Mouse (Mus musculus) kidney, postnatal 0 days (tissue): ENCODE measurements around the gene Brd1. TPM values are rescaled to one million over a fixed set of nuclear protein-coding genes. Genes with fewer than 3 reads are reported as not detected.
"Not testable (repeated sequence)": the region's sequence is repeated elsewhere in the genome, so short reads cannot be mapped to it uniquely, and the experiment has no call there.

Source experiments
- ATAC-seq: fragments of 200-750 bp; cut with Nextera tagmentation; replicated peaks from 2 replicates; pipeline ENCODE4 v1.8.0; 2017; ENCODE audit warnings: low read depth, moderate number of reproducible peaks, moderate TSS enrichment, moderate library complexity; ENCODE audit not compliant: low FRiP score
- DNase-seq: peaks from one replicate; pipeline ENCODE4 v3.0.0-alpha.2; 2016; ENCODE audit warnings: low spot score
- H3K27ac ChIP-seq: fragments of 300-500 bp; sonication (generic); 2 replicates; pipeline ENCODE4 v1.5.1; 2014; ENCODE audit warnings: mild to moderate bottlenecking
- H3K27me3 ChIP-seq: fragments of 300-500 bp; sonication (generic); 2 replicates; pipeline ENCODE4 v1.6.1; 2014; ENCODE audit warnings: low read length, mixed read lengths; ENCODE audit not compliant: insufficient read depth
- H3K36me3 ChIP-seq: fragments of 300-500 bp; sonication (generic); 2 replicates; pipeline ENCODE4 v1.6.1; 2014; ENCODE audit warnings: low read length, mixed read lengths; ENCODE audit not compliant: insufficient read depth
- H3K4me1 ChIP-seq: fragments of 300-500 bp; sonication (generic); replicated peaks from 2 replicates; pipeline ENCODE4 v1.6.1; 2014; ENCODE audit warnings: antibody characterized with exemption, low read length, mixed read lengths; ENCODE audit not compliant: insufficient read depth
- H3K4me2 ChIP-seq: fragments of 300-500 bp; sonication (generic); 2 replicates; pipeline ENCODE4 v1.6.1; 2014; ENCODE audit warnings: mild to moderate bottlenecking, low read length, moderate library complexity, mixed read lengths
- H3K4me3 ChIP-seq: fragments of 300-500 bp; sonication (generic); replicated peaks from 2 replicates; pipeline ENCODE4 v1.5.1; 2014; ENCODE audit warnings: low read depth, low read length
- H3K9ac ChIP-seq: fragments of 300-500 bp; sonication (generic); 2 replicates; pipeline ENCODE4 v1.6.1; 2014; ENCODE audit warnings: low read depth, low read length
- H3K9me3 ChIP-seq: fragments of 300-500 bp; sonication (generic); replicated peaks from 2 replicates; pipeline ENCODE4 v1.6.1; 2016; ENCODE audit warnings: low read length, inconsistent platforms, mixed read lengths
- CTCF ChIP-seq: IDR thresholded peaks from 2 replicates; pipeline ENCODE4 v1.5.1; 2016; ENCODE audit warnings: antibody characterized with exemption, low read depth, mild to moderate bottlenecking, moderate library complexity
- WGBS: fragments of 180-500 bp; shearing (Covaris S2); extraction: QIAGEN DNeasy Blood & Tissue Kit; methylation state at CpG from one replicate; pipeline ENCODE4 v1.1.7; 2014; 5-methylcytosine and 5-hydroxymethylcytosine counted together
- polyA plus RNA-seq: library from polyadenylated mRNA; unstranded; fragments of >200 nt; fragmentation: Nextera tagmentation; extraction: Ambion mirVana; gene quantifications from 2 replicates; pipeline ENCODE4 v1.2.1, GENCODE M21; 2015

Brd1 gene
- polyA plus RNA-seq, 1 experiment from 2014 or later, result 16.9 TPM

GRCm38 (mm10) chr15:88754896-88755295, 20.9 kb upstream of the Brd1 start:
- Histone ChIP-seq H3K4me3 (no peak overlapping the region), H3K36me3 (0 out of 2 replicates have a peak, but pooled peaks cover 6% of the 10 kb centered on the region), H3K9ac (no peak overlapping the region), H3K4me1 (0 out of 2 replicates have a peak, but pooled peaks cover 6% of the 10 kb centered on the region), H3K9me3 (no peaks in the 10 kb centered on the region), H3K27ac (no peak overlapping the region), H3K4me2 (no peak overlapping the region), H3K27me3 (no peaks in the 10 kb centered on the region)
- DNase-seq, result no peak
- no peak for TF ChIP-seq CTCF
- no peak for ATAC-seq
- 94% methylated on average over 2 of the region's 2 CpGs for WGBS

GRCm38 (mm10) chr15:88752403-88752733, 18.3 kb upstream of the Brd1 start:
- no peak for TF ChIP-seq CTCF
- peak overlapping the region; percentile 82 for H3K9ac ChIP-seq
- H3K27ac ChIP-seq, result peak overlapping the region; percentile 94
- H3K4me3 ChIP-seq, result peak overlapping the region; percentile 86
- H3K9me3 ChIP-seq, result no peaks in the 10 kb centered on the region
- ATAC-seq, result no peak
- peak overlapping the region; percentile 83 for H3K4me2 ChIP-seq
- H3K36me3 ChIP-seq, result 0 out of 2 replicates have a peak, but pooled peaks cover 3% of the 10 kb centered on the region
- WGBS, result under 1% methylated on average over 8 of the region's 8 CpGs
- H3K4me1 ChIP-seq, result 0 out of 2 replicates have a peak, but pooled peaks cover 6% of the 10 kb centered on the region
- no peaks in the 10 kb centered on the region for H3K27me3 ChIP-seq
- no peak for DNase-seq

GRCm38 (mm10) chr15:88751564-88752402, 17.8 kb upstream of the Brd1 start, which contains the start of gene Zbed4:
Gene Zbed4 (plus strand): TSS chr15:88751660.
- DNase-seq (peak; percentile 54), ATAC-seq (no peak; the same call in none of the 2 replicates)
- H3K9me3 ChIP-seq, result no peaks in the 10 kb centered on the region
- H3K9ac ChIP-seq, result peak within 1 kb of the TSS; percentile 82
- 0 out of 2 replicates have a peak, but pooled peaks cover 6% of the 10 kb centered on the region for H3K4me1 ChIP-seq
- H3K27me3 ChIP-seq, result no peaks in the 10 kb centered on the region
- no peaks in the 10 kb centered on the region for H3K36me3 ChIP-seq
- no peak for TF ChIP-seq CTCF
- H3K4me3 ChIP-seq, result peak within 1 kb of the TSS; percentile 86
- under 1% methylated on average over 84 of the region's 119 CpGs for WGBS
- peak within 1 kb of the TSS; percentile 83 for H3K4me2 ChIP-seq
- H3K27ac ChIP-seq, result peak within 1 kb of the TSS; percentile 94

DNA sequence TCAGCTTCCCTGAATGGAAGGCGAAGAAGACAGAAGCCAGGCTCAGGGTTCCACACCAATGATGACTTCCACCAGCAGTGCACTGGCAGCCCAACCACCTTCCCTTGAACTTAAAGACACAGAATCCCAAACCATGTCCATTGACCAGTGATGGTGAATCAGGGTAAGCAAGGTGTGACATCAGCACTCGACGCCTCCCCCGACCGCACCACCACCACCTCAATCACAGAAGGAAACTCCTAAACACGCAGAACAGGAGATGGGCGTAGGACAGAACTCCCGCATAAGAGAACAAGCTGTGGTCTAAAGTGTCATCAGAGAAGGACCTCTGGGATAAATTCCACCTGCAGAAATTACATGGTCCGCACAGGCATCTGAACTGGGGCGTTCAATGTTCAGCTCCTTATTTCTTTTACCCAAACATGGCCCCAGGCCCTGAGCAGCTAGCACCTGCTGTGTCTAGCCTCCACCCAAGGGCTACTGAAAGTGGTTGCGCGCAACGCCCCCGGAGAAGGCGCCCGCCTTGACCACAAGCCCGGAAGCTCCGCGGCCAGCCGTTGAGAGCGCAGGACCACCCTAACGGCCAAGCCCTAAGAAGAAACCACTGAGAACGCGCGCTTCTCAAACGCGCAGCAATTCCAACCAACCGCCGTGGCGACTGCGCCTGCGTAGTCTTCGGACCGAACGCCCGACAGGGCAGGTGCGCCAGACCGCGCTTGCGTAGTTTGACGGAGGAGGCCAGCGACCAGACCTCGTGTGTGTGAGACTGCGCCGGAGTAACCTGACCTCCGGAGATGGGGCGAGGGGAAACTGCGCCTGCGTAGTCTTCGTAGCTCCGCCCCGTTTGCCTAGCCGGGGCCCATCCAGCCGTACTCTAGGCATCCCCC, 16.9 kb upstream of the Brd1 start:
- 6% methylated on average over 54 of the region's 54 CpGs for WGBS
- no peak for TF ChIP-seq CTCF
- DNase-seq, result peak; percentile 99
- ATAC-seq, result peak; percentile 97
- no peaks in the 10 kb centered on the region for H3K9me3 ChIP-seq
- peak overlapping the region; percentile 86 for H3K4me3 ChIP-seq
- H3K36me3 ChIP-seq, result no peaks in the 10 kb centered on the region
- H3K27ac ChIP-seq, result peak overlapping the region; percentile 84
- peak overlapping the region; percentile 83 for H3K4me2 ChIP-seq
- H3K27me3 ChIP-seq, result no peaks in the 10 kb centered on the region
- H3K4me1 ChIP-seq, result 0 out of 2 replicates have a peak, but pooled peaks cover 6% of the 10 kb centered on the region
- peak overlapping the region; percentile 51; the same call in 1 of the 2 replicates for H3K9ac ChIP-seq

DNA sequence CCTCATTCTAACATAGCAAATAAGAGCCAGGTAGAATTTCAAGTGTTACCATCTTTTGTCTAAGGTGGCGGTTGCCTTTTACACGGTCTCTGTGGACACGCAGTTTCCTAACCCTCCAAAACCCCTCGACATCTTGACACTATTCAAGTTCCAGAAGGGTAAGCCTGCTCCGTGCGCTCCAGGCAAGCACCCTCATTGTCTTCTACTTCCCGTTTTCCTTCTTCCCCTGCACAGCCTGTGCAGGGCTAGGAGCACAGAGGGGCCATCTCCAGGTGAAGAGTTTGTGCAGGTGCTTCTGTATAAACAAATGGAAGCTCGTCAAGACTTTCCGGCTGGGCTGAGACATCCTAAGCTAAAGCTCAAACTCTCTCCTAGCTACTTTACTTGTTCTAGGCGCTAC, 16.0 kb upstream of the Brd1 start:
- WGBS, result 92% methylated on average over 10 of the region's 10 CpGs
- no peaks in the 10 kb centered on the region for H3K36me3 ChIP-seq
- no peak overlapping the region for H3K27ac ChIP-seq
- H3K4me1 ChIP-seq, result 0 out of 2 replicates have a peak, but pooled peaks cover 6% of the 10 kb centered on the region
- H3K4me3 ChIP-seq, result no peak overlapping the region
- ATAC-seq, result no peak
- no peaks in the 10 kb centered on the region for H3K27me3 ChIP-seq
- H3K9ac ChIP-seq, result no peak overlapping the region
- no peaks in the 10 kb centered on the region for H3K9me3 ChIP-seq
- no peak overlapping the region for H3K4me2 ChIP-seq
- TF ChIP-seq CTCF, result no peak
- no peak for DNase-seq

DNA sequence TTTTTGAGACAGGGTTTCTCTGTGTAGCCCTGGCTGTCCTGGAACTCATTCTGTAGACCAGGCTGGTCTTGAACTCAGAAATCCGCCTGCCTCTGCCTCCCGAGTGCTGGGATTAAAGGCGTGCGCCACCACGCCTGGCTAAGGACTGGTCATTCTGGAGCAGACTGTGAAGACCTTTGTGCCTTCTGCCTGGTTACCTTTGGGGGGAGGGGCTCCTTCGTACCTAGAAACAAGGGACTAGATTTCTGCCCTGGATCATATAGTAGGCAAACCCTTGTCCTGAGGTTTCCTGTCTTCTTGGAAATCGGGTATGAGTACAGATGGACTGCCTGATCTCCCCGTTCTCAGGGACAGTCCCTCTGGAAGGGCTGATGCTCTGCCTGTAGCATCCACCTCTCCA, 15.6 kb upstream of the Brd1 start:
- H3K9ac ChIP-seq, H3K36me3 ChIP-seq, H3K4me3 ChIP-seq, H3K4me2 ChIP-seq, H3K27ac ChIP-seq, H3K27me3 ChIP-seq, H3K9me3 ChIP-seq, ATAC-seq, DNase-seq, H3K4me1 ChIP-seq: not testable (repeated sequence)
- WGBS, result 90% methylated on average over 8 of the region's 8 CpGs
